Mouse (Mus musculus) cerebellum, adult 9-11 months (tissue): ENCODE measurements around the gene Gtf2e1.
A peak's percentile ranks its signal among the peaks of the same experiment; 100 is the strongest.

ENCODE experiments used
- DNase-seq: peaks from one replicate; pipeline ENCODE4 v3.0.0; 2022

Gtf2e1 gene

DNA sequence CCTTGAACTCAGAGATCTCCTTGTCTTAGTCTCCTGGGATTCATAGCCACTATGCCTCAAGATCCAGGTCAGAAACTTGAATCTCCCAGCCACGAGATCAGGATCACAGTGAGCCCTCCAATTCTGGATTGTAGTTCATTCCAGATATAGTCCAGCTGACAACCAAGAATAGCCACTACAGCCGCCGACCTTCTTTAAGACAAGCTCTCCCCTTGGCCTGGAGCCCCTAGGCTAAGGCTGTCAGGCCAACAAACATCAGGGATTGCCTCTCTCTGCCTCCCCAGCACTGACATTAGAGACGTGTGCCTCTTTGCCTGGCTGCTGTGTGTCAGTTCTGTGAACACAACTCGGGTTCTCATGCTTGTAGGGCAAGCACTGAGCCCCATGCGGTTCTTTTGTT, 1.2 kb upstream of the Gtf2e1 start:
- DNase-seq, result peak; percentile 39

DNA sequence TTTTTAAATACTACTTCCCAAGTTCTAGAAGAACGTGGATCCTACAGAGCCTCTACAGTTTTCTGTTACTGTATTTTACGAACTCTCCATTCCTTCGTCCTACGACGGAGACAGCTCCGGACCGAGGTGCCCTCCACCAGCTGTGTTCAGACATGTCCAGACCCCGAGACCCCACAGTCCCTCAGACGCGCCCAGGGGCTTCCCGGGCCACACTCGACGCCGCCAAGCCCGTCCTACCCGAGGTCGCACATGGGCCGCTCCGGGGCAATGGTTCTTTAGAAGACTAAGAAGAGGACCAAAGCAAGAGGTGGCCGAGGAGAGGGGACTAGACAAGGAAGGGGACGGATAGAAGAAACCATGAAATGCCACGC, 364 bp downstream of the Gtf2e1 start:
- DNase-seq, result no peak

DNA sequence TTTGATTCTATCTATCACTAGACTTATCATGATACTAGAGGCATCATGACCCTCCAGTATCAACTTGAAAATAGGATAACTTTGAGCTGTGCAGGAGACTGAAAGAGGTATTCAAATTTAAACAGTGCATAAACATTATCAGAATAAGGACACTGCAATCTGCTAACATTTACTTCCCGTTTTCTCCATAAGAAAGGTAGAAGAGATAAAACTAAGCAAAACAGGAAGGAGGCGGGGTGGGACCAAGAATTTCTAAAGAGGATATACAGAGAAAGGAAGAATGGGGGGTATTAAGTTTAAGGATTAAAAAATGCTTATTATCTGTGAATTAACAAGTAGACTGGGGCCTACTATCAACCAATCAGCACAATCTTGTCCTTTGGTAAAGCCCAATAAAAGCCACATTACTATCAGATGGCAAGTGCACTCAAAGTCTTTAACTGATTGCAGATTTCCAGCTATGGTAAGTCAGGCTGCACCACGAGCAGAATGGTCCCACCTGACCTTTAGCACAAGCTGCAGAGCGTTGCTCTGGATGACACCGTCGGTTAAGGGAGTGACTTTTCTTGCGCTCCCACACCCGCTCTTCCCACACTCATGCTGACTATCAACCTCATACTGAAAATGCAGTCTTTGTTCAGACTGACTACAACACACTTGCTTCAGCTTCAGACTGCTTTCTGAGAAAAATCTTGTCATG, 6.1 kb downstream of the Gtf2e1 start:
- DNase-seq, result no peak

DNA sequence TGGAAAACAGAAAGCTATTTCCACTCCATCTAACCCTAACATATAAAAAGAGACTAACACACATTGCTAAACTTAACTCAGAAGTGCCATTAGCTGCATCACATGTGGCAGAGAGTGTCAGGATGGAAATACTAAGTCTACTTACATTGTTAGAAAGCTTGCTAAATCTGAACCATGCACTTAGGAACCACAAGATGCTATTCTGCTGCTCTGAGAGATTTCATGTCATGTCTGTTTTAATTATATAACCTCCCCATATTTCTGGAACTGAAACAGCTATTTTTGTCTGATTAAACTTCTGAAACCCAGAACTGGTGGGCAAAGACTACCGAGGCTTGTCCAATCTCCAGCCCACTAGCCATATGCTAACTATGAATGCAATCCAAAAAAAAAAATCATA, 7.5 kb downstream of the Gtf2e1 start:
- DNase-seq, result no peak

DNA sequence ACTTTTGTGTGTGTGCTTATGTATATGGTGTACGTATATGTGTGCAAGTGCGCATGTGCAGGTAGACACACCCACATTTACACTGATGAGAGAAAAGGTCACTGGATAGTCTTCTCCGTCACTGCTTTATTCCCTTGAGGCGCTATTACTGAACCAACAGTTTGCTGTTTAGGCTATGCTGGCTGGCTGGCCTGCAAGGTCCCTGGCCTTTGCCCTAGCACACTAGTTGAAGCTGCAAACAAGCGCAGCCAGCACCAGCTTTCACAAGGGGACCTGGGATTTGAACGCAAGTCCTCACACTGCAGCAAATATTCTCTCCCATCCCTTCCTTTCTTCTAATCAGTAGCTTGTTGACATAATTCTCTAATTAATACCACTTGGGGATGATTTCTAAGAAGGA, 9.4 kb downstream of the Gtf2e1 start:
- no peak for DNase-seq

DNA sequence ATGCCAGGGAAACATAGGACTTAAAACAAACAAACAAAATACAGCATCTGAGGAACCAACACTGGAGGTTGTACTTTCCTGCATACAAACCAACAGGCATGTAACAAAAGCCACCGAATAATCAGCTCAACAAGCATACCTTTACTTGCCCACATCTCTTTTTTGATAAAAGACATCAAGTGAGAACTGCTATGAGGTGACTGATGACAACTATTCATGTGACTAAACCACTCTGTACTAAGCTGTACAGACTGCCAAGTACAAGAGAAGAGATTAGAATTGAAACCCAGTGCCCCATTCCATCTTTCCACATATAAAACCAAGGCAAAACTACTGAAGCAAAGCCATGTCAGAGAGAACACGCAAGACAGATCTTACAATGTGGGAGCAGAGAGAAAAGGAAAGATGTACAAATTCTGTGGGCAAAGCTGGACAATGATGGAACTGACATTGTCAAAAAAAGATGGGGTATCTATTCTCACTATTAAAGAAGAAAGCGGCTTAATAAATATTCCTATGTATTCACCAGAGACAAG, 12.8 kb downstream of the Gtf2e1 start:
- DNase-seq, result no peak

DNA sequence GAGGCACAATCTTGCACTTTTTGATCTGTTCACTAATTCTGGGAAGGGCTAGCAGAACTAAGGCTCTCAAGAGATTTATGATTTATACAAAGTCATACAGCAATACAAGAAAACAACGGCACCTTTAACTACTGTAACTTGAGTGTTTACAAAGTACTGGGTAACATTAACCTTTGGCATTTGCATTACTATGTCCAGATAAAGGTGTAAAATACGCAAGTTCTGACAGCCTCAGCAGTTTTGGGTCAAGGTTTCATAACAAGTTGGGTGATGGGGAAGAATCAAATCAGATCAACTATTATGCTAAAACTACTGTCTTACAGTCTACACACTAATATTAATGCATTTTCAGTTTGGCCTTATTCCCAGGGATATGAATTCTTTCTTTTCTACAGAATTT, 14.5 kb downstream of the Gtf2e1 start:
- no peak for DNase-seq

DNA sequence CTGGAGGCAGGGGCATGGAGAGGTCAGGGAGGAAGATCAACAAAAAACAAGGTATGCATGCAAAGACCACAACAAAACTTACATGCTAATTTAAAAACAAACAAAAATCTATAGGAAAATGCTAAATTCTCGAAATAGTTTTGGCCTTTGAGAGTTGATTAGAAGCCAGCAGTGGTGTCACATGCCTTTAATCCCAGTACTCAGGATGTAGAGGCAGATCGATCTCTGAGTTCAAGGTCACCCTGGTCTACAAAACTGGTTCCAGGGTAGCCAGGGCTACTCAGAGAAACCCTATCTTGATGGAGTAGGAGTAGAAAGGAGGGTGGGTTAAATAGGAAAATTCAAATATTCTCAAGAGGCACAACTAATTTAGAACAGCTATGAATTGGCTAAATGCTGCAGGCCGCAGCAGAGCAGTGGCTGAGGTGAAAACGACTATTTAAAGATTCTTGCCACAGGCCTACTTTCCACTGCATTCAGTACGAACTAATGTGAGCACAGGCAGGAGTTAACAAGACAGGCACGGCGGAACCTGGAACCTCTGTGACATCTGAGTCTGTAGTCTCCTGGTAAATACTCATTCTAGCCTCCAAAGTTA, 17.4 kb downstream of the Gtf2e1 start:
- DNase-seq, result no peak

DNA sequence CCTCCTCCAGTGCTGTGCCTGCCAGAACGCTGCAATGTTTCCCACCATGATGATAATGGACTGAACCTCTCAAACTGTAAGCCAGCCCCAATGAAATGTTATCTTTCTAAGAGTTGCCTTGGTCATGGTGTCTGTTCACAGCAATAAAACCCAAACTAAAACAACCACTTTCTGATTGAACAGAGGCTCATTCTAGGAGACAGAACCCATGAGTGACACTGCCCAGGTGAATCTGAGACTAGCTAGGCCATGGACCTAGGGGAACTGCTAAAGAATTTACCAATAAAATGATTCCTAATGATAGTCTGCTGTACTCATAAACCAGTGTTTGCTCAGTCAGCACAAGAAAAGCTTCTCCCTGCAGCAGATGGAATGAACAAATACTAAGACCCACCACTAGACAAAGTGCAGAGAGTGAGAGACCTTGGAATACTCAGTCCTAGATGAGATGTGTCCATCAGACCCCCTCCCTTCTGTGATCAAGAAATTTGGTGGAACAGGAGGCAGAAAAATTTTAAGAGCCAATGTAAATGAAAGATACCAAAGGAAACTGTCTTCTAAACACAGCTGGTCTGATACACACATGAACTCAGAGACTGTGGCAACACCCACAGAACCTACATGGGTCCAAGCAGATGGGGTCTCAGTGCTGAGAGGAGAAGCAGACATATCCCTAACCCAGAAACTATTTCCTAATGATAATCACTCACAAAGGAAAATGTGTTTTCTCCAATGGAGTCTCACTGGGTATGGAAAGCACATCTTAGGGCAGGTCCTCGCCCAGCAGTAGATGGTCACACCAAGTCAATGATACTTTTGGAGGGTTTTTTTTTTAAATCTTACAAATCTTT, 19.2 kb downstream of the Gtf2e1 start:
- DNase-seq, result no peak

DNA sequence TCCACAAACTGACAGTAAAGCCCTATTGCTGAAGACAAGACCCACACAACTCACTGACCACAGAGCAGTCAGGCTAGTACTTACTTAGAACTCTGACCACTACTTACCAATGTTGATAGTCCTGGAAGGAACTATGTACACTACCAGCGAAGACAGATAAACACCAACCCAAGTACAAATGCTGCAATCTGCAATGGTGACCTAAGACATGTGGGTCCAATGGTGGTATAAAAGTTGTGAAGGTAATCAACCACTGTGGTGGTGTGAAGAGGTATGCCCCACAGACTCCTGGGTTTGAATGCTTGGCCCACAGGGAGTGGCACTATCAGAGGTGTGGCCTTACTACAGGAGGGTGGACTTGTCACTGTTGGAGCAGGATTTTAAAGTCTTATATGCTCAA, 19.9 kb downstream of the Gtf2e1 start:
- no peak for DNase-seq

DNA sequence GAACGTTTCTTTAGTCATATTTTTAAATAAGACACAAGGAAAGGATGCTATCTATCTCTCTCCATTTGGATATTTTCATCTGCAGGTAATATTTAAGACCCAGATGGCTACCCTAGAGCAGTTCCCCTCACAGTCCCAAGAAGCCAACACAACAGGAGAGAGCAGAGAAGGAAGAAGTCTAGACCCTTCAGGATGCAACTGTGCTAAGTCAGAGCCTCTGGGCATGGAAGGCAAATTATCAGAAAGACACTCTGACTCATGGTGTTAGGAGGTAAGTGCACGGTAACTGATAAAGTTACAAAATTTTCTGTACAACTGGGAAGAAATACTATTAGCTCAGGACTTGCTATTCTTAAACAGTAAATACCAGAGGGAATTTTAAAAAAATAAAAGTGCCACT, 20.9 kb downstream of the Gtf2e1 start:
- no peak for DNase-seq

DNA sequence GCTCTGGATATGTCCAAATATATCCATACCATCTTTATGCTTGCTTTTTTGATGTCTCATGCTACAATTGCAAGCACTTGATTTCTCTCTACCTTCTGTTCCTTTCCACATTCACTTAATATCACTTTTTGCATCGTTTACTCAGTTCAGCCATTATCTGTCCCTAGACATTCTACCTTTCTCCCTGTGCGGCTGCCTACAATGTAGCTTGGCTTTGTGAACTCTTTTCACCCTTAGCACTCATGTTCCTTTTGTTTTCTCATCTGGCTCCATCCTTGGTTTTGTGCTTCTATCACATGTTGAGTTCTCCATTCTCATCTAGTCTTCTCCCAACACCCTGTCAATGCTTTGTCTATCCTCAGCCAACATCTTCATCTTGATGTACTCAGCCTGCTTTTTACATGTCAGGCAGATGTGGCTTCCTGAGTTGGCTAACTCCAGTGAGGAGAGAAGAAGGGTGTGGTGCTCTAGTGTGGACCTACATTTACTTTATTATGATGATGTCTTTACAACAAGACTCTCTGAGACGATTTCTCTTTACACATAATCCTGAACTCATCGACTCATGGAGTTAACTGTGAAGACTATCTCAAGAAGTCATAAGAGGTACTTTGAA, 21.9 kb downstream of the Gtf2e1 start:
- DNase-seq, result no peak

DNA sequence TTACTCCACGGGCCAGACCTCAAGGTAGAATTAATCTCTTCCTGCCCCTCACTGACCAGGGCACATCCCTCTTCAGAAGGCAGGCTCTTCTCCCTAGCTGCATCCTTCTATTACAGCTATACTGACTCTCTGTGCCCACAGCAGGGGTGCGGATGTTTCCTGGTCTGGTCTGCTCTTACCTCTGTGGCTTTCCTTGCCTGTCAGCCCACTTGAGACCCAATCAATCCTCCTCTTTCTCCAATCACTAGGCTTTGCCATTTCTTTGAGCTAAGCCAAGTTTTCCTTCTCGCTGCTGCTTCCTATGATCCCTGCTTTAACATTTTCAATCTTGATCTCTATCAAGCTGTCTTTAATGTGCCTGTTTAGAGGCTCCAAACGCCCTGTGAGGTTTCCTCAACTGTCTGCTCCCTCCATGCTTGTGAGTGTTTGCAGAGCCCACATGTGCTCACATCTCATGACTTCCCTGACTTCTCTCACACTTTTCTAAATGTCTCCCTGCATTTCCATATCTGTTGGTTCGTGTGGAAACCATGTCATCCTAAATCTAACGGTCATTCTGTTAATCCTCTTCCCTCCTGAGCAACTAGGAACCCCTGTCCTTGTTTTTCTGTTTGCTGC, 23.1 kb downstream of the Gtf2e1 start:
- no peak for DNase-seq

DNA sequence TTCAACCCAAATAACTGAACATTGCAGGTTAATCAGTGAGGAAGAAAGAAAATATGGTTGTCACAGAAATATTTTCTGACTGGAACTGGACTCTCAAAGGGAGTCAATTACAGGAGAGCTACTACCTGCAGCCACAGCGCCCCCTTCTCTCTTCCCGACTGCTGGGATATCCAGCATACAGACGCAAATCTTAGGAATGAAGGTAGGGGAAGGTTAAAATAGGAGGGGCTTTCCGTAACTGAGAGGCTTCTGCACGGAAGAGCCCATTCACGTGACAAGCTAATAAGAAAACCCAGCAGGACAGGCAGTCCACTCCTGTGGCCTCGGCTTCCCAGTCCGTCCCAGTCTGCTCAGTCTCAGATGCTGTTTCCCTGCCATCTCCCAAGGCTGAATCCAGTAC, 24.9 kb downstream of the Gtf2e1 start:
- no peak for DNase-seq

DNA sequence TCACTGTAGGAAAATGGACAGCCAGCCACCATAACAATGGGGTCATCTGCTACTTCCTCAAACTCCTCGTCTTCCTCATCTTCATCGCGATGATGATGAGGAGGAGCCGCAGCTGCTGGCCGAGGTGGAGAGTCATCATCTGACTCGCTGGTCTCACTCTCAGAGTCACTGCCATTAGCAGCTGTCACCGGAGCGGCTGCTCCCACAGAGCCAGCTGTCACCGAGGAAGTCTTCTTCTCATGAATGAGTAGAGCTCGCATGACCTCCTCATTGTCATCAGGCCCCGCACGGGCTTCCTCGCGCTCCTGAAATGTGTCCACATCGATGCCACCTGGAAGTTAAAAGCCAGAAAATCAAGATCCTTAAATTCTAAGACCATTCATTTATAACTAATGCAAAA, 28.1 kb downstream of the Gtf2e1 start:
- DNase-seq, result no peak

DNA sequence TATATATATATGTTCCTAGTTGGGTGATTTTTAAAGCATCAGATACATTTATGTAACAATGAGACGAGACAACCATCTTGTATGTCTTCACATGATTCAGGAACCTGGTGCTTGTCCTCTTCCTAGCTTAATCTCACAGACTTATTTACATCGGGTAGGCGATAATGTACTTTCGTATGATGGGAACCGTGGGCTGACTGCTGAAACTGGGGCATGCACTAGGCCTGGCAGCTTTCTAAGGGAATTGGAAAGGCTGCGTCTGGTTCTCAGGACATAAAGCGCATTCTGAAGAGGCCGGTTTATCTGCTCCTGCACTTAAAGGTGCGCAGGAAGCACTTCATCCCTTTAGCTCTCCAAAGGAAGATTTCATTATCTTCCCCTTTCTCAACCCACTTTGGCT, 32.8 kb downstream of the Gtf2e1 start:
- no peak for DNase-seq

DNA sequence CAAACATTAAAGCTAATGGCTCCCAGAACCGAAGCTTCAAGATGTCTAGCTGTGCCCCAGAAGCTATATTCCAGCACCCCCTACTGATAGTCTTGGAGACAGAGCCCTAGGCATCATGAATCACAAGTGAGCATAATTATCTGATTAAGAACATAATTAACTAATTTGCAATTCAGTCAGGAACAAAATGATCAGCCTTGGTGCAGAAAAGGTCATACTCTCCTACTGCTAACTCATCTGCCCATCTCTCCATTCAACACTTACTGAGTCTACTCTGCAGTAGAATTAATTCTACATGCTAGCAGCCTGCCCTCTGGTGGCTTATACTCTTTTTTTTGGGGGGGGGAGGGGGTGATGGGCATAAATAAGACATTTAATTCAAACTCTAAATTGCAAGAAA, 35.1 kb downstream of the Gtf2e1 start:
- DNase-seq, result no peak

DNA sequence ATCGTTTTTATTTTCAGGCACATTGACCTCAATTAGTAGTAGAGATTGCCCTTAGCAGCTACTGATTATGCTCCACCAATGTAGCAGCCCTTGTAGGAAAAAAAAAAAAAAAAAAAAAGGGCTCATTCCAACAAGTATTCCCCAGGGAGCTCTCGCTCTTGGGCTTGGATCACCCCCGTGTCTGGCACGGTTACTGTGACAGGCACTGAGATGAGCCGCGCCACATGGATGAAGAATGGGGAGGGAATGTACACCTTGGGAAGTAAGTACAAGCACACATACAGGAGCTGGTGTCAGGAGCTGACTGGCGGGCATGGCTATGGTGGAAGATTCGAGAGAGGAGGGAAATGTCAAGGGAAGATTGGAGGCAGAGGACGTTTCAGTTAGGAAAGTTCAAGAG, 41.0 kb downstream of the Gtf2e1 start:
- DNase-seq, result no peak

DNA sequence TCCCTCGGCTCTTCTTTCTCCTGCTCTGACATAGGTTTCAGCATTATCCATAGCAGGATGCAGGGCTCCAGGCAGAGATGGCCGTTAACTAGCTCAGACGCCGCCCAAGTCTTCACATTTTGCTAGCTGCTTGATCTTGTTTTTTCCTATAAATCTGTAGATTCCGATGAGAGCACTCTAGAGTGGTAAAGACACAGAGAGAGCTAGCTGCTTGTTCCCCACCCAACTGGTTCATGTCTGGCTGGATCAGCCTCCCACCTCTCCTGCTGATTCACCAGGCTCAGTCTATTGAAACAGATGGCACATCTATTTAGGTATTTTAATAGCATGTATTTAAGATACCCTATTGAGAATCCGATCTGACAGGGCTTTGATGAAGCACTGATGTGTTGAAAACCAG, 44.6 kb downstream of the Gtf2e1 start:
- peak; percentile 45 for DNase-seq

DNA sequence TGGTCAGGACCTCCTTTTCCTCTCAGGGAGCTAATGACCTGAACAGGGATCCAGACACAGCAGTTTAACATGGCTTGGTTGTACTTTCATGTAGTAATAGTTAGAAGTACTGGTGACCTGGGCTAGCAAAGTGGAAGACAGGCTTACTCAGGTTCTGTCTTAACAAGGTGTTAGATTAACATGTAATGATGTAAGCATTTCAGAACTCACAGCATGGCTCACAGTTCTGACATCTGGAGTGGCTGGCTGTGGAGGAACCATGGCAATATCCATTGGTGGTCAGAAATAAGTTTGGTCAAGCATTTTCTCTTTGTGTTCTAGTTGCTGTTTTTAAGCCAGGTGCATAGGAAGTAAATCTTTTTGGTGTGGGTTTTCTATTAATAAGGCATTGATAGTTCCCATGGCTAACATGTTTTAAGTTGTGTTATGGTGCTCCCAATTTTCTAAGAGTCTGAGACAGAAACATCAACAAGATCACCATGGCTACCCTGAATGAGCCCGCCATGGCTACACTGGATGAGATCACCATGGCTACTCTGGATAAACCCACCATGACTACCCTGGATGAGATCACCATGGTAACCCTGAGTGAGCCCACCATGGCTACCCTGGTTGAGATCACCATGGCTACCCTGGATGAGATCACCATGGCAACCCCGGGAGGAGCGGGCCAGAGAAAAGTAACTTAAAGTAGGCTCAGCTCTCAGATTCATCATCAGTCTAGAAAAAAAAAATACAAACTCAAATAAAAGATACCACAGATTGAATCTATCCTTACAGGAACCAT, 52.6 kb downstream of the Gtf2e1 start:
- DNase-seq, result no peak

DNA sequence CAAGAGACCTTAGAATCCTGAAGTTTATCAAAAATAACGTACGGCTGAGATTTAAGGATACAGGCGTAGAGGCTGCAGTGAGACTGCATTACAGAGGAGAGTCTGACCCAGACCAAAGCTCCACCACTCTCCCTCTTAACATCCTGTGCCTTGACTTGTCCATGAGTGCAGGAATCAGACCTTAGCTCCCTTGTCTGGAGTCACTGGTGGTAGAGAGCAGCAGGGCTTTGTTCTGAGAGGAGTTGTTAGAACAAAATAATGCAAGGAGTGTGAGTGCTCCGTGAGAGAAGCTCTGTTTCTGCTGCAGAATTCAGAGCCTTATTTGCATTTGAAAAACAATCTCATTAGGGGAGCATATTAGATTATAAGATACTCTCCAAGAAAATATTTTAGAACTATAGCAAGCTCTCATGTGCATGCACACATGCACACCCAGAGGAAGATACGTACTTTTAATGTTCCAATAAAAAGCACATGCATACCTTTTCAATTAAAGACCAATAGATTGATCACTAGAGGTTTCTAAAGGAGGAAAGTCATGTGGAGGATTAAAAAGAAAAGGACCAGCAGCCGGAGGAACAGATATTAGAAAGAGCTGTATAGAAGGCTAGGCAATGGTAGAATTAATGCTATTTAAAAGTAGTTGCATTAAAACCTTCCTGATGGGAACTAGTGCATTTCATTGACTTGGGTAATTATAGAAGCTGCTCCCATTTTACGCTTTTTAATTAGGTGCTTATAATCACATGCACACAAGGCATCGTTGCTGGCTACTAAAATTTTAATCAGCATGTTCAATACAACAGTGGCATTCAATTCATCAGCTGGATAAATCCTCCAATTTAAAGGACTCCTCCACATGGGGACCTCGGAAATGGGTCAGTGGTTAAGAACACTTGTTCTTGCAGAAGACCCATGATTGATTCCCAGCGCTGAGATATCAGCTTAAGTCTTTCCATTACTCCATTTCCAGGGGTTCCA, 61.0 kb downstream of the Gtf2e1 start:
- DNase-seq, result no peak
